Comparison of ENCODE assay signal across 15 mouse cellular contexts in genomic region chr2:93131236-93131635, GRCm38 (mm10). TPM values are rescaled to one million over a fixed set of nuclear protein-coding genes. Genes with fewer than 3 reads are reported as not detected.
DNase-seq lines count a peak whose midpoint lies in the region; ATAC-seq and TF ChIP-seq lines count a peak whose summit lies in the region.
"Had no signal": no experiment of that assay in that cellular context is flagged by ENCODE, and none has a peak within 500 bp of the region (broad histone marks: within the 10 kb centered on the region; RNA-seq: fewer than 3 reads in every experiment).

No protein-coding gene starts in this region.

- no peak overlapping the region for H3K9ac ChIP-seq in heart, postnatal 0 days (replicated peaks; ENCODE audit: low read depth, low read length)
- H3K9ac ChIP-seq in midbrain, embryonic 15.5 days: no peak overlapping the region
- H3K9ac ChIP-seq: limb, embryonic 15.5 days; midbrain, embryonic 12.5 days; neural tube, embryonic 13.5 days; stomach, embryonic 15.5 days had no signal

- no peak for TF ChIP-seq EP300 in heart, postnatal 0 days (IDR thresholded peaks at IDR 0.05; ENCODE audit: low read depth)

- H3K27ac ChIP-seq in heart, postnatal 0 days (ENCODE audit: low read depth): peak overlapping the region; percentile 71
- H3K27ac ChIP-seq in bone marrow, adult 2 months (ENCODE audit: control insufficient read depth, insufficient read depth, low read depth, low read length, poor library complexity): 0 out of 2 replicates have a peak overlapping the region, but pooled peaks have one; percentile 24
- H3K27ac ChIP-seq in thymus, adult 2 months (ENCODE audit: control insufficient read depth, insufficient read depth, low read length): peak overlapping the region; percentile 29; the same call in 1 of the 2 replicates
- no peak overlapping the region for H3K27ac ChIP-seq in midbrain, embryonic 15.5 days
- H3K27ac ChIP-seq: embryonic facial prominence, embryonic 10.5 days; limb, embryonic 15.5 days; midbrain, embryonic 12.5 days; stomach, embryonic 15.5 days had no signal

- H3K36me3 ChIP-seq in heart, postnatal 0 days (replicated peaks; ENCODE audit: control insufficient read depth, insufficient read depth, low read length): no peaks in the 10 kb centered on the region
- H3K36me3 ChIP-seq in thymus, adult 2 months (ENCODE audit: control insufficient read depth, insufficient read depth, low read length): no peaks in the 10 kb centered on the region
- no peaks in the 10 kb centered on the region for H3K36me3 ChIP-seq in midbrain, embryonic 15.5 days (replicated peaks)
- H3K36me3 ChIP-seq: embryonic facial prominence, embryonic 10.5 days; limb, embryonic 15.5 days; midbrain, embryonic 12.5 days; neural tube, embryonic 13.5 days; stomach, embryonic 15.5 days had no signal

- no peak overlapping the region for H3K4me3 ChIP-seq in heart, postnatal 0 days (ENCODE audit: low read depth, low read length)
- no peak overlapping the region for H3K4me3 ChIP-seq in bone marrow, adult 2 months (replicated peaks; ENCODE audit: control insufficient read depth, low read depth, low read length)
- no peak overlapping the region for H3K4me3 ChIP-seq in thymus, adult 2 months (ENCODE audit: control insufficient read depth, insufficient read depth, low read length)
- H3K4me3 ChIP-seq in midbrain, embryonic 15.5 days: no peak overlapping the region
- H3K4me3 ChIP-seq: embryonic facial prominence, embryonic 10.5 days; limb, embryonic 15.5 days; midbrain, embryonic 12.5 days; neural tube, embryonic 13.5 days; stomach, embryonic 15.5 days had no signal

- peaks cover 29% of the 10 kb centered on the region for H3K4me1 ChIP-seq in heart, postnatal 0 days (ENCODE audit: control insufficient read depth, insufficient read depth)
- H3K4me1 ChIP-seq in bone marrow, adult 2 months (ENCODE audit: control insufficient read depth, insufficient read depth, low read length): peaks cover 3% of the 10 kb centered on the region
- peaks cover 31% of the 10 kb centered on the region for H3K4me1 ChIP-seq in thymus, adult 2 months (replicated peaks; ENCODE audit: control insufficient read depth, insufficient read depth, low read length)
- H3K4me1 ChIP-seq in midbrain, embryonic 15.5 days: peaks cover 6% of the 10 kb centered on the region; the same call in 1 of the 2 replicates

- no peak for ATAC-seq in CD4-positive, CD25-positive, alpha-beta regulatory T cell, adult 4 months
- no peak for ATAC-seq in heart, postnatal 0 days (ENCODE audit: insufficient read depth, low read depth)
- no peak for ATAC-seq in midbrain, embryonic 15.5 days (replicated peaks)

- DNase-seq in CD4-positive, CD25-positive, alpha-beta regulatory T cell, adult 2 months (ENCODE audit: low read depth, low spot score): peak; percentile 29
- DNase-seq in heart, postnatal 0 days (ENCODE audit: low spot score): no peak
- DNase-seq in heart, postnatal 4 days: no peak
- DNase-seq in thymus, adult 2 months: peak; percentile 46
- no peak for DNase-seq in urinary bladder, adult 18-20 months (ENCODE audit: low spot score in 2 of 2)
- DNase-seq: cerebellum, adult 8-10 months; kidney, postnatal 36 days had no signal

- no peaks in the 10 kb centered on the region for H3K27me3 ChIP-seq in heart, postnatal 0 days (ENCODE audit: control insufficient read depth, insufficient read depth, low read length)
- H3K27me3 ChIP-seq in thymus, adult 2 months (ENCODE audit: control insufficient read depth, insufficient read depth, low read length): no peaks in the 10 kb centered on the region
- H3K27me3 ChIP-seq in midbrain, embryonic 15.5 days (replicated peaks): no peaks in the 10 kb centered on the region
- H3K27me3 ChIP-seq: limb, embryonic 15.5 days; midbrain, embryonic 12.5 days; neural tube, embryonic 13.5 days; stomach, embryonic 15.5 days had no signal

- H3K9me3 ChIP-seq in heart, postnatal 0 days (replicated peaks; ENCODE audit: control insufficient read depth, low read length): no peaks in the 10 kb centered on the region
- H3K9me3 ChIP-seq in midbrain, embryonic 15.5 days: no peaks in the 10 kb centered on the region
- H3K9me3 ChIP-seq: embryonic facial prominence, embryonic 10.5 days; limb, embryonic 15.5 days; midbrain, embryonic 12.5 days; neural tube, embryonic 13.5 days; stomach, embryonic 15.5 days had no signal

- WGBS in heart, postnatal 0 days: 57% methylated on average over 9 of the region's 9 CpGs
- 45% methylated on average over 9 of the region's 9 CpGs for WGBS in bone marrow, adult 2 months
- WGBS in thymus, adult 2 months: 16% methylated on average over 9 of the region's 9 CpGs
- WGBS in midbrain, embryonic 15.5 days: 85% methylated on average over 9 of the region's 9 CpGs

- TF ChIP-seq CTCF in heart, postnatal 0 days (IDR thresholded peaks at IDR 0.05; ENCODE audit: low read depth): no peak
- no peak for TF ChIP-seq CTCF in bone marrow, adult 2 months (IDR thresholded peaks at IDR 0.05; ENCODE audit: control insufficient read depth, insufficient read depth, low read length)
- no peak for TF ChIP-seq CTCF in thymus, adult 2 months (IDR thresholded peaks at IDR 0.05; ENCODE audit: borderline replicate concordance, control insufficient read depth, extremely low read depth, insufficient read depth, low read length, poor library complexity)

- no peak overlapping the region for H3K4me2 ChIP-seq in heart, postnatal 0 days (ENCODE audit: low read depth, low read length)
- no peak overlapping the region for H3K4me2 ChIP-seq in midbrain, embryonic 15.5 days
- H3K4me2 ChIP-seq: limb, embryonic 15.5 days; midbrain, embryonic 12.5 days; neural tube, embryonic 13.5 days; stomach, embryonic 15.5 days had no signal

- no peak for TF ChIP-seq POLR2A in bone marrow, adult 2 months (IDR thresholded peaks at IDR 0.05; ENCODE audit: borderline replicate concordance, control insufficient read depth, low read depth, low read length)
- 0 out of 2 replicates have a peak, but pooled peaks have one; percentile 27 for TF ChIP-seq POLR2A in thymus, adult 2 months (IDR thresholded peaks at IDR 0.05; ENCODE audit: control insufficient read depth, extremely low read depth, insufficient read depth, low read length, poor library complexity)

RNA-seq across cellular contexts. Expression of gene Trp53i11, which starts 56.1 kb away (rescaled TPM):
- polyA plus RNA-seq in CD4-positive, CD25-positive, alpha-beta regulatory T cell, adult 4 months (2017; shearing (Covaris generic)): 10 to 100 TPM; 48.6 to 70.7 TPM
- total RNA-seq in heart, postnatal 0 days (2014; rRNA removed; ENCODE audit: low replicate concordance): 74.3 and 77.2 TPM in 2 replicates
- polyA plus RNA-seq in heart, postnatal 0 days (2015; fragmentation: Nextera tagmentation; extraction: Ambion mirVana): 15.1 and 17.4 TPM in 2 replicates
- total RNA-seq in heart, postnatal 4 days (2021): 10 to 100 TPM; 79.0 to 82.5 TPM
- 11.2 and 14.1 TPM in 2 replicates for polyA plus RNA-seq in bone marrow, adult 2 months (2011; ENCODE audit: insufficient read depth, insufficient read length, low replicate concordance, missing spikeins)
- 444 and 462 TPM in 2 replicates for polyA plus RNA-seq in thymus, adult 2 months (2012; rRNA removed)
- 128 and 138 TPM in 2 replicates for polyA plus RNA-seq in midbrain, embryonic 15.5 days (2015; fragmentation: Nextera tagmentation; extraction: Ambion mirVana)

Comparison
In these comparisons a context has a peak if more than half of its experiments do, and no peak if none do; other contexts are left out.
1. DNase-seq: peak in CD4-positive, CD25-positive, alpha-beta regulatory T cell, adult 2 months (single experiment) and thymus, adult 2 months (single experiment); none in heart, postnatal 0 days (single experiment), heart, postnatal 4 days (single experiment) and urinary bladder, adult 18-20 months (0 of 2).